Mouse (Mus musculus) limb, embryonic 15.5 days (tissue): Measurements from ENCODE around the gene Mesd. TPM values are rescaled to one million over a fixed set of nuclear protein-coding genes. Genes with fewer than 3 reads are reported as not detected.

ENCODE experiments used
- ATAC-seq: fragments of 200-750 bp; cut with Nextera tagmentation; 2 replicates; pipeline ENCODE4 v1.8.0; 2017; ENCODE audit warnings: low read depth, moderate TSS enrichment; ENCODE audit not compliant: insufficient number of reproducible peaks, low FRiP score, low TSS enrichment
- H3K27ac ChIP-seq: fragments of 300-500 bp; sonication (generic); 2 replicates; pipeline ENCODE4 v1.5.1; 2015; ENCODE audit warnings: moderate library complexity, mild to moderate bottlenecking, inconsistent platforms
- H3K27me3 ChIP-seq: fragments of 300-500 bp; sonication (generic); 2 replicates; pipeline ENCODE4 v1.6.1; 2015; ENCODE audit warnings: inconsistent platforms
- H3K36me3 ChIP-seq: fragments of 300-500 bp; sonication (generic); 2 replicates; pipeline ENCODE4 v1.6.1; 2015; ENCODE audit warnings: inconsistent platforms
- H3K4me1 ChIP-seq: fragments of 300-500 bp; sonication (generic); 2 replicates; pipeline ENCODE4 v1.6.1; 2015; ENCODE audit warnings: inconsistent platforms
- H3K4me2 ChIP-seq: fragments of 300-500 bp; sonication (generic); 2 replicates; pipeline ENCODE4 v1.6.1; 2015; ENCODE audit warnings: mild to moderate bottlenecking, inconsistent platforms
- H3K4me3 ChIP-seq: fragments of 300-500 bp; sonication (generic); 2 replicates; pipeline ENCODE4 v1.5.1; 2015; ENCODE audit warnings: mild to moderate bottlenecking, inconsistent platforms
- H3K9ac ChIP-seq: fragments of 300-500 bp; sonication (generic); 2 replicates; pipeline ENCODE4 v1.6.1; 2015; ENCODE audit warnings: inconsistent platforms
- H3K9me3 ChIP-seq: fragments of 300-500 bp; sonication (generic); 2 replicates; pipeline ENCODE4 v1.6.1; 2016; ENCODE audit warnings: inconsistent platforms
- WGBS: fragments of 180-500 bp; shearing (Covaris S2); methylation state at CpG from one replicate; pipeline ENCODE4 v1.1.7; 2015; 5-methylcytosine and 5-hydroxymethylcytosine counted together
- polyA plus RNA-seq: library from polyadenylated mRNA; unstranded; fragments of >200 nt; fragmentation: Nextera tagmentation; extraction: Ambion mirVana; gene quantifications from 2 replicates; pipeline ENCODE4 v1.2.1, GENCODE M21; 2015

Gene Mesd
- polyA plus RNA-seq, 1 experiment from 2014 or later: 84.9 TPM

GRCm38 (mm10) chr7:83856353-83857207 lies 27.7 kb upstream of the Mesd start:
- ATAC-seq: no peak
- no peaks in the 10 kb centered on the region for H3K27me3 ChIP-seq
- H3K9me3 ChIP-seq: no peaks in the 10 kb centered on the region
- H3K4me1 ChIP-seq: peaks cover 12% of the 10 kb centered on the region
- H3K4me3 ChIP-seq: no peak overlapping the region
- H3K27ac ChIP-seq: no peak overlapping the region
- WGBS: 59% methylated on average over 9 of the region's 9 CpGs
- H3K4me2 ChIP-seq: no peak overlapping the region
- no peaks in the 10 kb centered on the region for H3K36me3 ChIP-seq
- H3K9ac ChIP-seq: no peak overlapping the region

- Histone ChIP-seq H3K4me3 (no peak overlapping the region), H3K27ac (no peak overlapping the region), H3K9ac (no peak overlapping the region), H3K27me3 (no peaks in the 10 kb centered on the region), H3K4me2 (no peak overlapping the region), H3K9me3 (no peaks in the 10 kb centered on the region), H3K36me3 (no peaks in the 10 kb centered on the region), H3K4me1 (peaks cover 8% of the 10 kb centered on the region)
- ATAC-seq: no peak
- 80% methylated on average over 2 of the region's 2 CpGs for WGBS
These were observed 27.1 kb upstream of the Mesd start for GRCm38 (mm10) chr7:83857208-83857488.

GRCm38 (mm10) chr7:83857921-83858320 lies 26.3 kb upstream of the Mesd start:
- WGBS: 91% methylated on average over 3 of the region's 3 CpGs
- H3K4me2 ChIP-seq: no peak overlapping the region
- no peak overlapping the region for H3K9ac ChIP-seq
- H3K27ac ChIP-seq: no peak overlapping the region
- no peaks in the 10 kb centered on the region for H3K9me3 ChIP-seq
- H3K4me1 ChIP-seq: peaks cover 4% of the 10 kb centered on the region; the same call in 1 of the 2 replicates
- ATAC-seq: no peak
- H3K36me3 ChIP-seq: no peaks in the 10 kb centered on the region
- H3K4me3 ChIP-seq: no peak overlapping the region
- H3K27me3 ChIP-seq: no peaks in the 10 kb centered on the region

GRCm38 (mm10) chr7:83859378-83860083 lies 24.7 kb upstream of the Mesd start:
- Histone ChIP-seq H3K27me3 (no peaks in the 10 kb centered on the region), H3K4me3 (no peak overlapping the region), H3K4me1 (peaks cover 4% of the 10 kb centered on the region; the same call in 1 of the 2 replicates), H3K9me3 (no peaks in the 10 kb centered on the region), H3K9ac (no peak overlapping the region), H3K27ac (no peak overlapping the region), H3K36me3 (no peaks in the 10 kb centered on the region), H3K4me2 (no peak overlapping the region)
- no peak for ATAC-seq
- 71% methylated on average over 4 of the region's 4 CpGs for WGBS

GRCm38 (mm10) chr7:83863554-83863953 lies 20.7 kb upstream of the Mesd start:
- WGBS: 54% methylated on average over 2 of the region's 2 CpGs
- Histone ChIP-seq H3K4me2 (no peak overlapping the region), H3K9ac (no peak overlapping the region), H3K4me3 (no peak overlapping the region), H3K9me3 (no peaks in the 10 kb centered on the region), H3K27ac (no peak overlapping the region), H3K36me3 (no peaks in the 10 kb centered on the region), H3K27me3 (no peaks in the 10 kb centered on the region), H3K4me1 (no peaks in the 10 kb centered on the region)
- ATAC-seq: no peak

GRCm38 (mm10) chr7:83868200-83868599 lies 16.1 kb upstream of the Mesd start:
- Histone ChIP-seq H3K4me3 (no peak overlapping the region), H3K27ac (no peak overlapping the region), H3K9me3 (no peaks in the 10 kb centered on the region), H3K4me1 (no peaks in the 10 kb centered on the region), H3K4me2 (no peak overlapping the region), H3K27me3 (no peaks in the 10 kb centered on the region), H3K36me3 (no peaks in the 10 kb centered on the region), H3K9ac (no peak overlapping the region)
- 73% methylated on average over 3 of the region's 3 CpGs for WGBS
- no peak for ATAC-seq

GRCm38 (mm10) chr7:83869839-83870543 lies 14.3 kb upstream of the Mesd start:
- H3K27me3 ChIP-seq: no peaks in the 10 kb centered on the region
- no peaks in the 10 kb centered on the region for H3K36me3 ChIP-seq
- WGBS: 44% methylated on average over 5 of the region's 5 CpGs
- no peak overlapping the region for H3K9ac ChIP-seq
- no peak for ATAC-seq
- H3K4me3 ChIP-seq: no peak overlapping the region
- H3K27ac ChIP-seq: no peak overlapping the region
- H3K4me2 ChIP-seq: no peak overlapping the region
- H3K9me3 ChIP-seq: no peaks in the 10 kb centered on the region
- no peaks in the 10 kb centered on the region for H3K4me1 ChIP-seq

- 65% methylated on average over 3 of the region's 3 CpGs for WGBS
- H3K27ac ChIP-seq: no peak overlapping the region
- H3K4me3 ChIP-seq: no peak overlapping the region
- no peaks in the 10 kb centered on the region for H3K27me3 ChIP-seq
- H3K4me2 ChIP-seq: no peak overlapping the region
- H3K4me1 ChIP-seq: peaks cover 23% of the 10 kb centered on the region
- H3K9ac ChIP-seq: no peak overlapping the region
- H3K36me3 ChIP-seq: peaks cover 20% of the 10 kb centered on the region; the same call in 1 of the 2 replicates
- no peaks in the 10 kb centered on the region for H3K9me3 ChIP-seq
- ATAC-seq: no peak
These were observed 7.2 kb upstream of the Mesd start for GRCm38 (mm10) chr7:83877088-83877487.

- Histone ChIP-seq H3K9ac (no peak overlapping the region), H3K27me3 (no peaks in the 10 kb centered on the region), H3K4me3 (no peak overlapping the region), H3K36me3 (peaks cover 24% of the 10 kb centered on the region), H3K4me2 (no peak overlapping the region), H3K4me1 (peaks cover 32% of the 10 kb centered on the region), H3K9me3 (no peaks in the 10 kb centered on the region), H3K27ac (no peak overlapping the region)
- no peak for ATAC-seq
- 34% methylated on average over 5 of the region's 5 CpGs for WGBS
These were observed 5.4 kb upstream of the Mesd start for GRCm38 (mm10) chr7:83878676-83879448.

- 86% methylated on average over 35 of the region's 35 CpGs for WGBS
- Histone ChIP-seq H3K9me3 (no peaks in the 10 kb centered on the region), H3K4me3 (peak overlapping the region; percentile 71), H3K4me1 (peaks cover 43% of the 10 kb centered on the region), H3K27ac (0 out of 2 replicates have a peak overlapping the region, but pooled peaks have one; percentile 93), H3K4me2 (peak overlapping the region; percentile 96), H3K9ac (no peak overlapping the region; the same call in 1 of the 2 replicates), H3K27me3 (no peaks in the 10 kb centered on the region), H3K36me3 (peaks cover 14% of the 10 kb centered on the region; the same call in 1 of the 2 replicates)
- no peak for ATAC-seq
These were observed 2.1 kb upstream of the Mesd start for GRCm38 (mm10) chr7:83882150-83882632.

- H3K27ac ChIP-seq: peak overlapping the region; percentile 93
- H3K36me3 ChIP-seq: peaks cover 11% of the 10 kb centered on the region; the same call in 1 of the 2 replicates
- H3K9ac ChIP-seq: peak overlapping the region; percentile 81
- no peaks in the 10 kb centered on the region for H3K9me3 ChIP-seq
- H3K4me2 ChIP-seq: peak overlapping the region; percentile 96
- H3K4me1 ChIP-seq: peaks cover 42% of the 10 kb centered on the region
- H3K4me3 ChIP-seq: peak overlapping the region; percentile 71
- H3K27me3 ChIP-seq: no peaks in the 10 kb centered on the region
- no peak; the same call in 1 of the 2 replicates for ATAC-seq
- 15% methylated on average over 56 of the region's 56 CpGs for WGBS
These were observed 1.5 kb upstream of the Mesd start for GRCm38 (mm10) chr7:83882633-83883275.
